Mouse (Mus musculus) embryonic fibroblast, embryonic 13.5 days (primary cell): ENCODE results near the gene Ssh1. TPM values are rescaled to one million over a fixed set of nuclear protein-coding genes. Genes with fewer than 3 reads are reported as not detected.

ENCODE experiments used
- H3K27ac ChIP-seq: 2 replicates; pipeline ENCODE4 v1.5.1; 2012; ENCODE audit warnings: low read length, control low read depth, inconsistent platforms; ENCODE audit not compliant: insufficient read depth
- H3K4me1 ChIP-seq: 2 replicates; pipeline ENCODE4 v1.6.1; 2011; ENCODE audit warnings: low read length; ENCODE audit not compliant: control insufficient read depth, insufficient read depth
- H3K4me3 ChIP-seq: 2 replicates; pipeline ENCODE4 v1.5.1; 2011; ENCODE audit warnings: mild to moderate bottlenecking, control low read depth, low read length; ENCODE audit not compliant: insufficient read depth
- CTCF ChIP-seq: IDR thresholded peaks from 2 replicates; pipeline ENCODE4 v1.5.1; 2011; ENCODE audit warnings: mild to moderate bottlenecking, control low read depth, low read length, moderate library complexity, borderline replicate concordance; ENCODE audit not compliant: insufficient read depth
- POLR2A ChIP-seq: IDR thresholded peaks from 2 replicates; pipeline ENCODE4 v1.6.1; 2011; ENCODE audit warnings: low read depth, mild to moderate bottlenecking, control low read depth, low read length, moderate library complexity
- polyA plus RNA-seq: library from polyadenylated mRNA; stranded (reverse); fragments of >200 nt; gene quantifications from 2 replicates; pipeline ENCODE4 v1.2.4, GENCODE M21; 2011; ENCODE audit warnings: low read depth; ENCODE audit not compliant: missing spikeins, insufficient read length

The Ssh1 gene
- polyA plus RNA-seq, 1 experiment: 22.9 TPM

DNA sequence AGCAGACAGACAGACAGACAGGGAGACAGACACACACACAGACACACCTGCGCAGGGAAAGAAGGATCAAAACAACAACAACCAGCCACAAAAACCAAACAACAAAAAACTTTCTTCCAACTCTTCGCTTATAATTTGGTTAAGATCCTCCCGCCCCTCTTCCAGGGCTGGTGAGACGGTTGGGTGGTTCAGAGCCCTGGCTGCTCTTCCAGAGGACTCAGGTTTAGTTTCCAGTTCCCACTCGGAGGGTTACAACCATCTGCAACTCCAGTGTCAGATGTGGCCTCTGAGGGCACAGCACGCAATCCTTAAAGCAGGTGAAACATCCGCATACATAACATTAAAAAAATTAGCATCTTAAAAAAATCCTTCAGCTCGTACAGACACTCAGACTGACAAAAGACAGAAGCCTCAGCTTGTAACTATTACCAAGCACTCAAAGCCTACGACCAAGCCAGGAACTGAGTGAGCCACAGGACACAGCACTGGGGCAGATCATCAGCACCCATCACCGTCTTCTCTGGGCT lies 22.2 kb downstream of the Ssh1 start:
- H3K27ac ChIP-seq: no peak overlapping the region
- H3K4me1 ChIP-seq: peaks cover 17% of the 10 kb centered on the region
- no peak for TF ChIP-seq CTCF
- TF ChIP-seq POLR2A: no peak
- no peak overlapping the region for H3K4me3 ChIP-seq

DNA sequence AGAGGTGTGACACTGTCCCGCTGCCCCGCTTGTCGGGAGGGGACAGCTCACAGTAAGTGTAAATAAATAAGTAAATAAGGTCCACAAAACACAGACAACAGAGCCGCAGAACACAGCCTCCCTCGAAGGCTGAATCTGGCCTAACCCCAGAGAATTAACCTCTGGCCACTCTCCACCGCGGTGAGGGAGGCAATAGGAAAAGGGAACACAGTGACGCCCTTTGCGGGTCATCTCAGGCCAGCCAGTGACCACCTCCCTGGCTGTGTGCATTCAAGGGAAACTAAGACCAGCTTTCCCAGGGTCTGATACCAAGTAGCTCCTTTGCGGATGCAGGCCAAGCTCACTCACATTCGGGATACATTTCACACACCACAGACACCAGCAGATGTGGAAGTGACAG lies 25.3 kb downstream of the Ssh1 start:
- H3K4me3 ChIP-seq: no peak overlapping the region
- H3K27ac ChIP-seq: no peak overlapping the region
- TF ChIP-seq CTCF (no peak), POLR2A (no peak)
- H3K4me1 ChIP-seq: no peaks in the 10 kb centered on the region

DNA sequence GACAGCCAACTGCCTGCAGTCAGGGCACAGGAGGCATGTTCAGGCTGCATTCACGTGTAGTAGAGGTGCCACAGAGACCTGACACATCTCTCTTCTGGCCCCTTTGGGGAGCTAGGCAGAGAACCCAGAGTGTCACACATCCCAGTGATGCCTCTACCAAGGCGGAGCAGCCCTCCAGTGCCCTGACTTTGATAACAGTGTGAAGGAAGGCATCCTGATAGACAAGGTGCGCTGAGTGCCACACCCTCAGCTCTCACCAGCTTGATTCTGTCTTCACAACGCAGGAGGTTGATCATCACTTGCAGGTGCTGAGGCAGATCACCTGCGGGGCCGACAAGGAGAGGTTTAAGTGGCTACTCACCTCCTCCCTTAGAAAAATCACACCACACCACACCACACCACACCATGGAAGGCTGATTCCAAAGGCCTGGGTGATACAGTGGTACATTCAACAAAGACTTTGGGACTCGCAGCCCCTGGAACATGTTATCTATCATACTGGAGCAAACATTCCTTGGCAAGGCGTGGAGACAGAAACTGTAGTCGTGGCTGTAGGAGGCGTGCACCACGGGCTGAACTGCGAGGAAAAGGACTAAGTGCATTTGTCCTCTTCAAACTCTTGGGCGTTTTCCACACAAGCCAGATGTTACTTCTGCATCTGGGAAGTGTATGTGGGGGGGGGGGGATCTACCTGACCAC lies 27.1 kb downstream of the Ssh1 start:
- Histone ChIP-seq H3K27ac (no peak overlapping the region), H3K4me1 (no peaks in the 10 kb centered on the region), H3K4me3 (no peak overlapping the region)
- TF ChIP-seq CTCF: no peak
- no peak for TF ChIP-seq POLR2A

DNA sequence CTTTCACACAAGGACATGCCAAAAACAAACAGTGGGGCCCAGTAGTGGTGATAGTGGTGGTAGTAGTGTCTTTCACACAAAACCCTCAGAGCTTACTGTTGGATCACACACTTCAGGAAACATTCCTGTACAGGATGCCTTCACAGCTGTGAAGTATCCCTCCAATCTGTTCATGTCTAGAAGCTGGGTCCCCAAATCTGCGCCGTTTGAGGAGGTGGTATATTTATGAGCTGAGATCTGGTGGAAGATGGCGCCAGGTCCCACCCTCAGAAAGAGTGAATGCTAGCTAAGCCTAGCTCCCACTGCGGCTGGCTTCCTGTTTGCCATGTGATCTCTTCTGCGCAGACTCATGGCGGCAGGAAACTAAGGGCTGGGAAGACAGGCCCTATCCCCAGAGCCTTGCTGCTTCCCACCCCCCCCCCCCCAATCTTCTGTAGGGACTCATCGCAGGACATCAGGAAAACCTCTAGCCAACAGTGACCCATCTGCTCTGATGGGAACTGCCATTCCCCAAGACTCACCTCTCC lies 28.0 kb downstream of the Ssh1 start:
- H3K4me1 ChIP-seq: no peaks in the 10 kb centered on the region
- no peak overlapping the region for H3K27ac ChIP-seq
- TF ChIP-seq CTCF (no peak), POLR2A (no peak)
- H3K4me3 ChIP-seq: no peak overlapping the region

DNA sequence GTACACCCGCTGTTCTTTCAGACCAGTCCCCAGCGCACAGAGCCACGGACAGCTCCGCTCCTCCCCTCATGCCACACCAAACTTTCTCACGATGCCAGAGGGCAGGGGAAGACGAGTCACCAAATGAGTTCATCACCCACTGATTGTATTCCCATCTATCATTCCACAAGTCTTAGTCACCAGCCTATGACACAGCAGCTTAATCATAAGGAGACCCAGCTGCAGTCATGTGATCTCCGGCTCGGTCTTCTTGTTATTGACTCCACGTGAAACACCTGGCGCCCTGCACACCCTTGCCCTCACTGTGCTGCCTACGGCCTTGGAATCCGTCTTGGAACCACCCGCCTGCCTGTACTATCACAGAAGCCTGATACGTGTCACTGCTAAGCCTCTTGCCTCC lies 28.7 kb downstream of the Ssh1 start:
- no peak for TF ChIP-seq CTCF
- no peak for TF ChIP-seq POLR2A
- Histone ChIP-seq H3K4me1 (no peaks in the 10 kb centered on the region), H3K27ac (no peak overlapping the region), H3K4me3 (no peak overlapping the region)

DNA sequence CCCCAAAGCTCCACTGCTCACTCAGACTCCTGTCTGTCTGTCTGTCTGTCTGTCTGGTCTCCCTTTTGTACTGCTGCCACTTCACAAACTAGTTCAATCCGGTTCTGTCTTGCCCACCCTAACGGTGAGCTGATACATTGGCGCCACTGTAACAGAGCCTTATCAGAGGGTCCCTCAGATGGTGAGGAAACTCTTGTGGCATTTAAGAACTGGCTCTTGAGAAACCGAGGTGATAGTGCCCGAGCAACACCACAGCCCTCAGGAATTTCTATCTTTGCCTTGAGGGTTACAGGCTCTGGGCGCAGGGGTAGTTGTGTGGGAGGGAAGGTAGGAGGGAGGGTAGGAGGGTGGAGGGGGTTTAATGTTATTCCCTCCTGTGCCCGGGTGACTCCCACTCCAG lies 31.9 kb downstream of the Ssh1 start:
- H3K4me3 ChIP-seq: no peak overlapping the region
- no peak for TF ChIP-seq POLR2A
- no peak for TF ChIP-seq CTCF
- H3K4me1 ChIP-seq: no peaks in the 10 kb centered on the region
- no peak overlapping the region for H3K27ac ChIP-seq

DNA sequence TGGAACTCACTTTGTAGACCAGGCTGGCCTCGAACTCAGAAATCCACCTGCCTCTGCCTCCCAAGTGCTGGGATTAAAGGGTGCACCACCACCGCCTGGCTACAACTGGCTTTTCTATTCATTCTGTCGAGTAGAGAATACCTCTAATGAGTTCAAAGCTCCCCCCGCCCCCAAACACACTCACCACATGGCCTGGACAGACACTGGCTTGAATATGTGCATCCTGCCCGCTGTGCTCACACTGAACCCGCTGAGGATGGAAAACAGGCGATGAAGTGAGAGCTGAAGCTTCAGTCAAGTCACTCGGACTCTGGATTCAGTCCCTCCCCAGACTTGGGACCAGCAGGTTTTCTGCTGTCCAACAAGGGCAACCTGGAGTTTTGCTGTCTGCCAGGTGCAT lies 33.3 kb downstream of the Ssh1 start:
- Histone ChIP-seq H3K27ac (no peak overlapping the region), H3K4me3 (no peak overlapping the region), H3K4me1 (no peaks in the 10 kb centered on the region)
- no peak for TF ChIP-seq POLR2A
- TF ChIP-seq CTCF: no peak

DNA sequence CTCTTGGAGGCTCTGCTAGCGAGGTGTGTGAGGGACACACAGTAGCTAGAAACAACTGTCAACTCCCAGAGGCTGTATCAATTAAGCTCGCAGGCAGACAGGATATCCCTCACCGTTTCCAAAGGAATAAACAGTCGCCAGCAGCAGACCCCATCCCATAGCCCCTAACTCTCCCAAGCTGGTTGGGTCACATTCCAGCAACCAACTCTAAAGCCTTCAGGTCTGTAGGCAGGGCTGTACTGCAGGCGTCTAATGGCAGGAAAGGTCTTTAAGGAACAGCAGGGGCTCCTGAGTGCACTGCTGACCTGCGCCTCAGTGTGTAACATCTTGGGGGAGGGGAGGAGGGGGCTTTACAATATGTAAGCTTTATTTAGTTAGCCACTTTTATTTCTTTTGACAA lies 34.7 kb downstream of the Ssh1 start:
- Histone ChIP-seq H3K4me1 (no peaks in the 10 kb centered on the region), H3K27ac (no peak overlapping the region), H3K4me3 (no peak overlapping the region)
- TF ChIP-seq POLR2A (no peak), CTCF (no peak)

DNA sequence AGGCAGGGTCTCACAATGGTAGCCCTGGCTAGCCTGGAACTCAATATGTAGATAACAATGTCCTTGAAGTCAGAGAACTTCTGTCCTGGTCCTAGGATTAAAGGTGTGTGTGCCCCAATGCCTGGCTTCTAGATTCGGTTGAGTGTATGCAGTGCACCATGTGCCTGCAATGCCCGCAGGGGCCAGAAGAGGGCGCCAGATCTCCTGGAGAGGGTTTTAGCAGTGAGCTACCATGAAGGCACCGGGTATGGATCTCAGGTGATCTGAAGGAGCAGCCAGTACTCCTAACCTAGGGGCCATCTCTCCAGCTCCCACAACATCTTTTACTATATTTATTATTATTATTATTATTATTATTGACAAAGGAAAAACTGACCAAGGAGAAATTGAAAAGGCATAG lies 37.2 kb downstream of the Ssh1 start:
- Histone ChIP-seq H3K4me3 (no peak overlapping the region), H3K27ac (no peak overlapping the region), H3K4me1 (peaks cover 8% of the 10 kb centered on the region; the same call in 1 of the 2 replicates)
- peak; percentile 79 for TF ChIP-seq CTCF
- no peak for TF ChIP-seq POLR2A

DNA sequence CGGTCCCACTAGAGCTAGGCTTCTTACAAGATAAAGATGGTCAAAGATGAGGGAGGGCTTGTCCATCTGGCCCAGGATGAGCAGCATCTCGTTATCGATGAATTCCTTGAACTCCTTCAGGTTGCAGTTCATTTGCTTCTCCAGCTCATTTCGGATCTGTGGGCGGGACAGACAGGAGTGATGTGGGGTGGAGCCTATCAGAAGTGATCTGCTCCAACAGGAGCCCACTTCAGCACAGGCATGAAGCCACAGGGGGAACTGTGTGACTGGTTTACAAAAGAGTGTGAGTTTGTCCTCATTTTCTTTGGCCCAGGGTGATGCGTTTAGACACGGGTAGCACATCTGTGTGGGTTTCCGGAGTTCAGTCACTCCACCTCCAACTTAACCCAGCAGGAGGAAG lies 38.0 kb downstream of the Ssh1 start:
- no peak overlapping the region for H3K4me3 ChIP-seq

DNA sequence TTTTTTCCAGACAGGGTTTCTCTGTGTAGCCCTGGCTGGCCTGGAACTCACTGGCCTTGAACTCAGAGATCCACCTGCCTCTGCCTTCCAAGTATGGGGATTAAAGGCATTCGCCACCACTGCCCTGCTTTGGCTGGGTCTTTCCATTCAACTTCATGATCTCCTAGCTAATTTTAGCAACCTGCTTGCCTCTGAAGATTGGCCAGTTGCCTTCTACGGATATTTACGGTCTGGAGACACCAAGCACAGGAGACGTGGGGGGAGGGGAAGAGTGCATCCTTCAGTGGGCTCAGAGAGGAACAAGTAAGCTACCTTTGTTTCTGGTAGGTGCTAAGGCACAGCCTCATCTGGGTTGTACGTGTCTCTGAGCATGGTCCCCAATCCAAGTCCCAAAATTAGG lies 38.4 kb downstream of the Ssh1 start:
- Histone ChIP-seq H3K4me3 (no peak overlapping the region), H3K4me1 (peaks cover 8% of the 10 kb centered on the region; the same call in 1 of the 2 replicates), H3K27ac (no peak overlapping the region)
- TF ChIP-seq CTCF (no peak), POLR2A (no peak)

More for the DNA sequence above, 38.0 kb downstream of the Ssh1 start:
- TF ChIP-seq CTCF (no peak), POLR2A (no peak)
- Histone ChIP-seq H3K27ac (no peak overlapping the region), H3K4me1 (peaks cover 8% of the 10 kb centered on the region; the same call in 1 of the 2 replicates)
